In genomic region chr16:48252824-48253223, GRCm38 (mm10) we compare ENCODE assay signal across 19 mouse cellular contexts. TPM values are rescaled to one million over a fixed set of nuclear protein-coding genes. Genes with fewer than 3 reads are reported as not detected.
DNase-seq lines count a peak whose midpoint lies in the region; ATAC-seq lines count a peak whose summit lies in the region.
"Had no signal": no experiment of that assay in that cellular context is flagged by ENCODE, and none has a peak within 500 bp of the region (broad histone marks: within the 10 kb centered on the region; RNA-seq: fewer than 3 reads in every experiment).

No protein-coding gene starts in this region.

- H3K4me3 ChIP-seq in heart, embryonic 12.5 days = no peak overlapping the region
- no peak overlapping the region for H3K4me3 ChIP-seq in liver, embryonic 15.5 days (replicated peaks)
- H3K4me3 ChIP-seq: forebrain, embryonic 15.5 days; gastrocnemius, adult 2 months; hindbrain, embryonic 10.5 days; layer of hippocampus, adult 2 months; neural tube, embryonic 12.5 days had no signal

- H3K9ac ChIP-seq in heart, embryonic 12.5 days = no peak overlapping the region
- H3K9ac ChIP-seq in liver, embryonic 15.5 days = no peak overlapping the region
- H3K9ac ChIP-seq: forebrain, embryonic 15.5 days; neural tube, embryonic 12.5 days had no signal

- no peak overlapping the region for H3K27ac ChIP-seq in heart, embryonic 12.5 days (ENCODE audit: poor library complexity, severe bottlenecking)
- H3K27ac ChIP-seq in liver, embryonic 15.5 days (replicated peaks) = peak overlapping the region; percentile 76
- H3K27ac ChIP-seq: forebrain, embryonic 15.5 days; gastrocnemius, adult 2 months; hindbrain, embryonic 10.5 days; layer of hippocampus, adult 2 months; neural tube, embryonic 12.5 days had no signal

- H3K36me3 ChIP-seq in heart, embryonic 12.5 days = no peaks in the 10 kb centered on the region
- no peaks in the 10 kb centered on the region for H3K36me3 ChIP-seq in liver, embryonic 15.5 days (replicated peaks)
- H3K36me3 ChIP-seq: forebrain, embryonic 15.5 days; hindbrain, embryonic 10.5 days; neural tube, embryonic 12.5 days had no signal

- peaks cover 4% of the 10 kb centered on the region; the same call in 1 of the 2 replicates for H3K9me3 ChIP-seq in heart, embryonic 12.5 days (replicated peaks)
- no peaks in the 10 kb centered on the region for H3K9me3 ChIP-seq in liver, embryonic 15.5 days (replicated peaks)
- H3K9me3 ChIP-seq: forebrain, embryonic 15.5 days; neural tube, embryonic 12.5 days had no signal

- WGBS in heart, embryonic 12.5 days = 23% methylated on average over 4 of the region's 4 CpGs
- WGBS in liver, embryonic 15.5 days (ENCODE audit: insufficient replicate concordance) = 15% methylated on average over 4 of the region's 4 CpGs

- DNase-seq in heart, postnatal 4 days = no peak
- DNase-seq in 416B (ENCODE audit: low read depth) = peak; percentile 82
- DNase-seq in c-Kit-positive CD71-positive TER-119-positive erythroid progenitor cells, embryonic 14.5 days (ENCODE audit: low spot score) = peak; percentile 68
- DNase-seq in thymus, postnatal 36 days = no peak
- no peak for DNase-seq in right cerebral cortex, postnatal 14 days
- DNase-seq in thymus, postnatal 25 days = no peak
- DNase-seq: cerebellum, adult 9-11 months; gastrocnemius, adult 2 months; kidney, adult 18-20 months; retina, postnatal 1 day had no signal

- no peaks in the 10 kb centered on the region for H3K27me3 ChIP-seq in heart, embryonic 12.5 days (replicated peaks)
- H3K27me3 ChIP-seq in liver, embryonic 15.5 days = no peaks in the 10 kb centered on the region
- H3K27me3 ChIP-seq: forebrain, embryonic 15.5 days; neural tube, embryonic 12.5 days had no signal

- H3K4me1 ChIP-seq in heart, embryonic 12.5 days (replicated peaks) = no peaks in the 10 kb centered on the region
- peaks cover 35% of the 10 kb centered on the region for H3K4me1 ChIP-seq in liver, embryonic 15.5 days (replicated peaks)
- H3K4me1 ChIP-seq: forebrain, embryonic 15.5 days; hindbrain, embryonic 10.5 days; neural tube, embryonic 12.5 days had no signal

- H3K4me2 ChIP-seq in heart, embryonic 12.5 days = no peak overlapping the region
- H3K4me2 ChIP-seq in liver, embryonic 15.5 days = peak overlapping the region; percentile 46
- H3K4me2 ChIP-seq: forebrain, embryonic 15.5 days; neural tube, embryonic 12.5 days had no signal

- peak; percentile 64 for ATAC-seq in heart, embryonic 12.5 days (ENCODE audit: insufficient number of reproducible peaks, low FRiP score)
- peak; percentile 95 for ATAC-seq in liver, embryonic 15.5 days (ENCODE audit: insufficient read depth)
- ATAC-seq: forebrain, embryonic 15.5 days; midbrain, embryonic 16.5 days had no signal

RNA-seq across cellular contexts. Expression of gene Dppa4, which starts 30.7 kb away (rescaled TPM):
- polyA plus RNA-seq in heart, embryonic 12.5 days (2016; fragmentation: Nextera tagmentation; extraction: Ambion mirVana) = not detected in 2 replicates
- not detected for total RNA-seq in heart, postnatal 4 days (2021)
- polyA plus RNA-seq in liver, embryonic 15.5 days (2015; fragmentation: Nextera tagmentation; extraction: Ambion mirVana) = not detected in 2 replicates
- total RNA-seq: gastrocnemius, adult 2 months; layer of hippocampus, adult 2 months; left cerebral cortex, postnatal 14 days had no signal
- polyA plus RNA-seq: embryonic facial prominence, embryonic 11.5 days; forebrain, embryonic 15.5 days; midbrain, embryonic 16.5 days; neural tube, embryonic 12.5 days had no signal

RNA-seq across cellular contexts. Expression of gene Dppa2, which starts 50.9 kb away (rescaled TPM):
- polyA plus RNA-seq in heart, embryonic 12.5 days (2016; fragmentation: Nextera tagmentation; extraction: Ambion mirVana) = not detected in 2 replicates
- total RNA-seq in heart, postnatal 4 days (2021) = not detected
- polyA plus RNA-seq in liver, embryonic 15.5 days (2015; fragmentation: Nextera tagmentation; extraction: Ambion mirVana) = not detected in 2 replicates
- total RNA-seq: gastrocnemius, adult 2 months; layer of hippocampus, adult 2 months; left cerebral cortex, postnatal 14 days had no signal
- polyA plus RNA-seq: embryonic facial prominence, embryonic 11.5 days; forebrain, embryonic 15.5 days; hindbrain, embryonic 10.5 days; midbrain, embryonic 16.5 days; neural tube, embryonic 12.5 days had no signal

Comparison
In these comparisons a context has a peak if more than half of its experiments do, and no peak if none do; other contexts are left out.
1. DNase-seq: peak in 416B (single experiment) and c-Kit-positive CD71-positive TER-119-positive erythroid progenitor cells, embryonic 14.5 days (single experiment); none in heart, postnatal 4 days (single experiment), thymus, postnatal 36 days (0 of 2), right cerebral cortex, postnatal 14 days (single experiment) and thymus, postnatal 25 days (single experiment).